Mouse (Mus musculus) liver, adult (tissue): Measurements from ENCODE around the gene Slc9a1.

Experiments
- GATA4 ChIP-seq: IDR thresholded peaks from 2 replicates; pipeline ENCODE4 v1.6.1; 2014; ENCODE audit warnings: mild to moderate bottlenecking, low read length; ENCODE audit not compliant: insufficient replicate concordance

Slc9a1 gene

DNA sequence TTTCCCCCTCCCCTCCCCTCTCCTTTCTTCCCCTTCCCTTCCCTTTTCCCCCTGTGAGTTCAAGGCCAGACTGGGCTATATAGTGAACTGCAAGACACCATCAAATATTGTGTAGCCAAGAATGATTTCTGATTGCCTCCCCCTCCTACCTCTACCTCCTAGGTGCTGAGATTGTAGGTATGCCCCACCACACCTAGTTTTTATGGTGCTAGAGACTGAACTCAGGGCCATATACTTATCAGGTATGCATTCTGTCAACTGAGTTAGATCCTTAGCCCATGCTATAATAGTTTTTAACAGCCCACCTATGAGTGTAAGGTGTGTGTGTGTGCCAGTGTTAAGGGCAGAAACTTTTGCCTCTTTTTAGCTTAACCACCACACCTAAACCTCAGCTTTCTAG is 17.5 kb downstream of the Slc9a1 start:
- TF ChIP-seq GATA4 = no peak

DNA sequence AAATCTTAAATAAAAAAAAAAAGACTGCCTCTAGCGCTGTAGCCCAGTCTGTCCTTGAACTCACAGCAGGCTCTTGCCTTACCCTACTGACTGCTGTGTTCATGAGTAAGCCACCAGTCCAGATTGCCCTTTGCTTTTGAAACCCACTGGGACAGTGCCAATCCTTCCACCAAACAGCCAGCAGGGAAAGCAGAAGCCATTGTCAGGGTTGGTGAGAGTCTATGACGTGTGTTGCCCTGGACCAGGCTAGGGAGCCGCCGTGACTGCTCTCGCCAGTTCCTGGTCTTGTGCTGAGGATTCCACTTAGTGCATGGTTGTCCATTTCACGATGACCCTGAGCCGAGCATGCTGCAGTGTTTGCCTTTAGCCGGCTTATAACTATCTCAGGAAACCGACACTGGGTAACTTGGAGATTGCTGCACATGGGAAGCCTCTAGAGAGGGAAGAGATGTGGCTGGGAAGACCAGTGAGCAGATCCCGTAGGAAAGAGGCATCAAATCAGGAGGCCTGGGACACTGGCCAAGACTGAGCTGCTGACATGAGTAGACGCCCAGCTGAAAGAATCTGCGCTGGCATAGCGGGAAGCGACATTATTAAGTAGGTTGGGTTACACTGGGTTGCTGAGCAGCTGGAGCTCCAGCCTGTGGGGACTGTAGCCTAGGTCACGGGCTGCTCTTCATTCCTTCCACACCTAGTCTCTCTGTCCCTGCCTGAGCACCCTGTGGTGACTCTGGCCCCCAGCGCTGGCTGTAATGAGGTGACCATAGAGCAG is 19.5 kb downstream of the Slc9a1 start:
- peak; percentile 17; the same call in 1 of the 2 replicates for TF ChIP-seq GATA4

DNA sequence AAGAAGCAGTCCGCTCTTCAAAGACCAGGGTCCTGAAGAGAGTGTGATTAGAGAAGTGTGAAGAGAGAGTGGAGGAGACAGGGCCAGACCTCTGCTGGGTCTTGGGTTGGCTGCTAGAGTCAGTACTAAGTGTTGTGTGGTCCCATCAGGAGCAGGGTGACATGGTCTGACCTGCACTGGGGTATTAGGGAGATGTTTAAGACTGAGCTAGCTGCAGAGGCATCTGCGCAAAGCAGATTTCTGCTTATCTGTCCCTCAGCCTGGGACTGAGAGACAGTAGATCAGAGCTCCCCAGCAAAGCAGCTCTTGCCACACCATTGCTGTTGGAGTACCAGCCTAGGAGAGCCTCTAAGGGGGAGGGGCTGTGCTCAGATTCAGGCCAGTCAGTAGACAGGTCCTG is 20.5 kb downstream of the Slc9a1 start:
- no peak for TF ChIP-seq GATA4

DNA sequence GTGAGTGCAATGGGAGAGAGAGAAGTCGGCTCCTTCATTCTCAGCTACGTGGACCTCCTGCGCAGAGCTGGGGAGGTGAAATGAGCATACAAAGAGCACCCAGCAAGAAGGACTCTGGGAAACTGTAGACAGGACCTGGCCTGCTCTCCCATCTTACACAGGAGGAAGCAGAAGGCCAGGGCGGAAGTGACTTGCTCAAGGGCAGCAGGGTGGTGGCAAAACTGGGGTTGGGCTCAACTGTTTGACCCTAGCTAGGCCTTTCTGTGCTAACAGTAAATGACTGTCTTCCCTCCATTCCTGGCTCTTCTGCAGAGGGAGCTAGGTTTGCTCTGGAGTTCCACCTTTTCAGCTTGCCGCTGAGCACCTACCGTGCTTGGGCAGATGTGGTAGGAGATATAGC is 21.1 kb downstream of the Slc9a1 start:
- TF ChIP-seq GATA4 = no peak

DNA sequence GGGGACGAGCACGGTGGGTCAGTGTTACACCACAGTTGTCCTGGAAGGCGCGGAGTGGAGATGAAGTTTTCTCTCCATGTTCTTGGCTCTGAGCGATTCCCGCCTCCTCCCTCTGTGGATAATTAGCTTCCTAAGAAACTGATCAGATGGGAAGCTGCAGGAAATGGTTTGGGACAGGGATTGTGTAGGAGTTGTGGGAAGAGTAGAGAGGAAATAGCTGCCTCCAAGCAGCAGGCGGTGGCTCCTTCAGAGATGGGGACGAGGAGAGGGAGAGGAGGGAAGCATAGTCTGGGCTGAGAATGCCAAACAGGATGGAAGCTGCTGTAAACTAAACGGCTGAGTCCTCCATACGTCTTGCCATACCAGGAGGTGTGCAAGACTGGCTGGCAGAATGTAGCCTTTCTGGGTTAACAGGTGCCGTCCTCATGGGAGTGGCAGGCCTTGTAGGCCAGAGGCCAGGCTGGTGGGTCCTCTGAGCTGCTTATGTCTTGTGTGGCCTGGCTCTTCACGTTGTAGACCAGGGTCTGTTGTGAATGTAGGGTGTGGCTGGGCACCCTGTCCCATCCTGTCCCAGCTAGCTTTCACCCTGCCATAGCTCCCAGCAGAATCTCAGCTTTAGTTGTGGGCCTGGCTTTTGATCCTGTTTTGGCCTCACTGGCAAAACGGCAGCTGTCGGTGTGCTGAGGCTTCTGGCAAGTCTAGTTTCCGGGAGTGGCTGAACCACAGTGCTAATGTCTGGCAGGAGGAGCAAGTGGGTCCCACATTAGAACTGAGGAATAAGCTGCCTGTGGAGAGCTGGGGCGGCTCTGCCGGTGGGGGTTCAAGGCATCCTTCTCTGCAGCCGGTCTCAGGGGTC is 21.9 kb downstream of the Slc9a1 start:
- TF ChIP-seq GATA4 = peak; percentile 50; the same call in 1 of the 2 replicates

DNA sequence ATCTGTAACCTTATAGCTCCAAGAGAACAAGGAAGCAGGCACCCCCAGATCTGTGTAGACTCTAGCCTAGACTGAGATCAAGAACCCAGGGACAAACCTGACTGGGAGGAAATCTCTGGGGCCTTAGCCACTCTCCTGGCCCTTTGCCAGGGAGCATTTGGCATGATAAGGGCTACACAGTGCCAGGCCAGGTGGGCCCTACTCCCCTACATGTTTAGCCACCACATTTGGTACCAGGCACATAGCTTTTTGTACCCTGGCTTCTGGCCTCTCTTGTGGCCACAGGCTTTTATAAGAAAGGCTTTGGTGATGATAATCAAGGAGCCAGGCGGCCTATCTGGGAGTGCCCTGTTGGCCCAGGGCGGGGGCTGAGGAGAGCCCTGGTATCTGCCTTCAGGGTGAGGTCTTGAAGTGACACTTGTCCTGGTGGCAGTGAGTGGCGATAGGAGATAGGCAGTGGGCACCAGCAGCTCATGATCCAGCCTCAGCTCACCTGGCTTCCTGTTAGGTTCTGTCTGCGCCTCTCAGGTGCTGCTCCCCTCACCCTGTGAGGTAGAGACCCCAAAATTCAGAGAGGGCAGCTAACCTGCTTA is 25.6 kb downstream of the Slc9a1 start:
- no peak for TF ChIP-seq GATA4

DNA sequence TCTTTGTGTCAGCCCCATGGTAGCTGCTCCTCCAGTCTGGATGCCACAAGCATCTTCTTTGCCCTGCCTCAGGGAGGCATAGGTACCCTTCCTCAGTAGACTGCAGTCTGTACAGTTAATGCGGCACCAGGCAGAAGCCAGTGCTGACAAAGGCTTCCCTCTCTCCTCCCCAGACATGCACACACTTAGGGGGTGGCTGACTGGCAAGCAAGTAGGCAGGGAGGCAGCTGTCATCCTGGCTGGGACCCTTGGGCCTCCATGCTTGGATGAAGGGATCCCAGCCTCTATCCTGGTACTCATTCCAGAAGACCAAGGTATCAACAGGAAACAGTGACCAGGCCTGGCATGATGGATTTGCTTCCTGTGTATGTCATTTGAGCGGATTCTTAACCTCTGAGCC is 26.6 kb downstream of the Slc9a1 start:
- TF ChIP-seq GATA4 = no peak

DNA sequence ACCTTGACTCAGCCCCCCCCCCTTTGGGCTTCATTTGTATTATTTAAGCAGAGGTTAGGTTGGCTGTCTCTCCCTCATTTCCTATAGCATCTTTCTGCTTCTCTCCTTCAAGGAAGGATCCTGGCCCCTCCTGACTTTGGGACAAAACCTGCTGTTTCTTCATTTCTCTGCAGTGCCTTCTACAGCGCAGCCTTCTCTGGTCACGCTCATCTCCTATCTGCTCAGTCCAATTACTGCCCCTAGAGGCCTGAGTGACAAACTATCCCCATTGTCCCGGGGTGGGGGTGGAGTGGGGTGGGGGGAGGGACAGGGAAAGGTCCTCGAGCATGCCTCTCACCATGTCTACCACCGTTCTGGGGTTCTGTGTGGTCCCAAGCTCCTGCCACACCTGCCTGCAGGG is 27.8 kb downstream of the Slc9a1 start:
- no peak for TF ChIP-seq GATA4

DNA sequence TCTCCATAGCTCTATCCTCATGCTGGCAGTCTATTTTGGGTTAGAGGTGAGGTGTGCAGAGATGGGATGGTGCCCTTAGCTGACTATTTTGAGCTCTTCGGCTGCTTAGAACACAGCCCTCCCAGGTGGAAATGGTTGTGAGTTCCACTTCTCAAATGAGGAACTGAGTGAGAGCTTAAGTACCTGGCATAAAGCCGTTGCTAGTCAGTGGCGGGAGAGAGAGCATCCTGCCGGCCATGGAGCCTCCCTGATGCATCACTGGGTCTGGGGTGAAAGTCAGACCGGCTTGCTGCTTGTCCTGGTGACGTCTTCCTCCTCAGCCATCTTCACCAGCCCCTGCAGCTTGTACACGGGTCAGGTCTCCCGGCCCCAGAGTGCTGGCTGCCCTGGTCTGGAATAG is 28.5 kb downstream of the Slc9a1 start:
- TF ChIP-seq GATA4 = no peak

DNA sequence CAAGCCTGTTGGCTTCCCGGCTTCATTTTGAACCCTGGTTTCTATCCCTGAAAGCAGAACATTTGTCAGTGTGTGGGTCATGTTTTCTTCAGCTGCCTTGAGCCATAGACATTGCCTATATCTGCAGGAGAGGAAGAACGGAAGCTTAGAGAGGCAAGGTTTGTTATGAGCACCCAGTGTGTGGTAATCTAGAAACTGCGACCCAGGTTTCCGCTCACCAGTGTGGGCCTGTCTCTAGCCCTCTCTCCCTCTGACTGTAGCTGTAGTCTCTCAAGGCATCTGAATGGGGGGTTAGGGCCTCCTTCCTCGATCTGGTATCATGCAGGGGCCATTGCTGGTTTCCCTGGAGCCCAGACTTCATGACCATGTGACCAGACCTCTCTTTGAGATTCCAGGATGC is 29.1 kb downstream of the Slc9a1 start:
- no peak for TF ChIP-seq GATA4

DNA sequence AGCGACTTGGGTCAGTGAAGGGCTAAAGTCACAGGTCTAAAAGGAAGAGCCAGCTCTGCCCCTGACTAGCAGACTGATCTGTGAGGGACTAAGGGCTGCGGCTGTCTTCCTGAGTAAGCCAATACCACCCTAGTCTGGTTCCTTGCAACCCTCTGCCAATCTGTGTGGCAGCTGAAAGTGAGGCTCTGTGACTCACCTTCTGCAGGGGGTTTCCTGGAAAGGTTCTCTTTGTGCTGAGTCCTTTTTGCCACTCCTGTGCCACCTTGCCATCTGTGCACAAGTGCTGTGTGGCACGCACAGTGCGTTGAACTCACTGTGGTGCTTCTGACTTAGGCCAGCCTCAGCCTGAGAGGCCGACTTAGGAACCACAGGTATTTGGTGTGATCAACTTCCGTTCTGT is 30.0 kb downstream of the Slc9a1 start:
- no peak for TF ChIP-seq GATA4

DNA sequence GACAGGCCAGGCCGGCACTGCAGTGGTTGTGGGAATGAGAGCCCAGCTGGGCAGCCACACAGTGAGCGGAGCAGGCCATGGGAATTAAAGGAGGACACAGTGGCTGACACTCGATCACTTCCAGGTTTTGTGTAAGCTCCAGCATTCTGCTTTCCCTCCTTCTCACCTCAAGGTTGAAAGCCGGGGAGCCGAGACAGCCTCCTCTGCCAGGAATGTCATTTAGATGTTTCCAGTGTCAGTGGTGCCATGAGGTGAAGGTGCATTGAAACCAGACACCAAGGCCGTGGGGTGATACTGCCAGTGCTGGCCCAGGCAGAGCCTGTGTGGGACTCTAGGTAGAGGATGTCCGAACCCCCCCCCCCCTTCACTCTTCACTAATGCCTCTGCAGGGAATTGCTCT is 30.6 kb downstream of the Slc9a1 start:
- TF ChIP-seq GATA4 = no peak

DNA sequence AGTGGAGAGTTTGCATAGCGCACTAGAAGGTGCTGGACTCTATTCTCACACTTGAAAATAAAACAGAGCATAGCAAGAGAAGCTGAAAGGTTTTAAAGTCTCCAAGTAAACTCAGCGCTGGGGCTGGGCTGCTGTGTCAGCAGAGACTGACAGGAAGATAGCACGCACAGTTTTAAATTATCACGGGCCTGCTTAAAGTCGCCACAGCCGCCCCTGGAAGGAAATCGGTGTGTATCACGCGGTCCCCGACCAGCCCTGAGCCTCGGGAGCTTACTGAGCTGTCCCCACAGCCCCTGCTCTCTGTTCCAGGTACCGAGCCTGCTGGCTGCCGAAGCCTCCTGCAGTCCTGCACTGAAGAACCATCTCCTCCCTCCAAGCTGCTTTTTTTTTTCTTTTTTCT is 32.5 kb downstream of the Slc9a1 start:
- TF ChIP-seq GATA4 = peak; percentile 38; the same call in 1 of the 2 replicates

DNA sequence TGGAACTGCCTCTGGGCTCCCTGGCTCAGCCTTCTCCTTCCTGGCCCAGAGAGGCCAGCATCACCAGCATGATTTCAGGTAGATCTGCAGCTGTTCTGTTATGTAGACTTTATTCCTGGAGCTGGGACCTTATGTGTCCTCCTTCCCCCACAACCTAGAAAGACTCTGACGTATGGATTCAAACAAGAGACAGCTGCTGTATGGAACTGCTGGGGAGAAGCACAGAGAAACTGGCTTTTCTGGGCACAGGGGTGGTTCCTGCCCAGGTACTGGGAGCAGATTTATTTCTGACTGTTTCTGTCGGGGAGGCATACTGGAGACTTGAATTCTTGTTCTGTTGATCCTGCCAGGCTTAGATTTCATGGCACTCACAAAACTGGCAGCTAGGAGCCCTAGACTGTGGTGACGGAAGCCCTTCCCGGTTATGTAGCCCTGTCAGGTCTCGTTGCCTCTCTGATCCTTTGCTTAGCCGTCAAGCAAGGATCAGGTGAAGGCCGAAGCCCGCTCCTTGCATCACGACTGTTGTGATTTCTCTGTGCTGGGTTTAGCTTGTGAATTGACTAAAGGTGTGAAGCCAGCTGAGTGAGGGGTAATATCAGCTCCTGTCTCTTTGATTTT is 34.2 kb downstream of the Slc9a1 start:
- TF ChIP-seq GATA4 = no peak

DNA sequence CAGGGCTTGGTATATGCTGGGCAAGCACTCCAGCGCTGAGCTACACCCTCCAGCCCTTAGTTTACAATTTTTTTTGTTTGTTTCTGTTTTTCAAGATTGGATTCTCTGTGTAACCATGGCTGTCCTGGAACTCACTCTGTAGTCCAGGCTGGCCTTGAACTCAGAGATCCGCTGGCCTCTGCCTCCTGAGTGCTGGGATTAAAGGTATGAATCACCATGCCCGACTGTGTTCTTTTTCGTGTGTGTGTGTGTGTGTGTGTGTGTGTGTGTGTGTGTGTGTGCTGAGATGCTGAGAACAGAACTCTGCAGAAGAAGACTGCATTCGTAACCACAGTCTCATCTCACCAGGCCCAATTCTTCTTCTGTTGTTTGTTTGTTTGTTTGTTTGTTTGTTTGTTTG is 34.8 kb downstream of the Slc9a1 start:
- no peak for TF ChIP-seq GATA4
